Mouse (Mus musculus) induced T-regulatory cell, adult 2 months (primary cell): ENCODE data around the gene Draxin.
"Not testable (repeated sequence)": the region's sequence is repeated elsewhere in the genome, so short reads cannot be mapped to it uniquely, and the experiment has no call there.

Source experiments
- DNase-seq: peaks from one replicate; pipeline ENCODE4 v3.0.0-alpha.2; 2012; ENCODE audit warnings: low read depth

The Draxin gene

GRCm38 (mm10) chr4:148130561-148131413 is at the start of gene Draxin:
TSS of gene Draxin (minus strand) at chr4:148130698.
- DNase-seq, result no peak

GRCm38 (mm10) chr4:148177716-148178115 is 47.2 kb upstream of the Draxin start:
- no peak for DNase-seq

- DNase-seq, result not testable (repeated sequence)
Observed at GRCm38 (mm10) chr4:148176603-148177002, 46.1 kb upstream of the Draxin start.

- DNase-seq, result no peak
Observed at GRCm38 (mm10) chr4:148174495-148174862, 44.0 kb upstream of the Draxin start.

- DNase-seq, result no peak
Observed at GRCm38 (mm10) chr4:148173811-148174494, 43.5 kb upstream of the Draxin start.

GRCm38 (mm10) chr4:148171261-148171660 is 40.8 kb upstream of the Draxin start:
- DNase-seq, result no peak

- DNase-seq, result peak; percentile 79
Observed at GRCm38 (mm10) chr4:148170842-148171241, 40.3 kb upstream of the Draxin start.

- DNase-seq, result peak; percentile 36
Observed at GRCm38 (mm10) chr4:148169586-148169985, 39.1 kb upstream of the Draxin start.

- peak; percentile 85 for DNase-seq
Observed at GRCm38 (mm10) chr4:148168287-148168686, 37.8 kb upstream of the Draxin start.

- peak; percentile 84 for DNase-seq
Observed at GRCm38 (mm10) chr4:148166986-148167385, 36.5 kb upstream of the Draxin start.

GRCm38 (mm10) chr4:148166431-148166830 is 35.9 kb upstream of the Draxin start:
- no peak for DNase-seq

GRCm38 (mm10) chr4:148165551-148165950 is 35.1 kb upstream of the Draxin start:
- no peak for DNase-seq

GRCm38 (mm10) chr4:148164461-148164860 is 34.0 kb upstream of the Draxin start:
- DNase-seq, result no peak

- peak; percentile 80 for DNase-seq
Observed at GRCm38 (mm10) chr4:148164002-148164439, 33.5 kb upstream of the Draxin start.

- peak; percentile 74 for DNase-seq
Observed at GRCm38 (mm10) chr4:148160436-148161390, 30.2 kb upstream of the Draxin start, which contains the start of the genes Fbxo44 and Fbxo2. TSS of gene Fbxo44 (minus strand) at chr4:148160482. TSS of gene Fbxo2 (plus strand) at chr4:148160621.

GRCm38 (mm10) chr4:148159544-148160435 is 29.3 kb upstream of the Draxin start:
- peak; percentile 95 for DNase-seq

- DNase-seq, result no peak
Observed at GRCm38 (mm10) chr4:148158436-148159348, 28.2 kb upstream of the Draxin start.

- DNase-seq, result peak; percentile 82
Observed at GRCm38 (mm10) chr4:148154982-148155381, 24.5 kb upstream of the Draxin start.

- no peak for DNase-seq
Observed at GRCm38 (mm10) chr4:148154006-148154405, 23.5 kb upstream of the Draxin start.

- DNase-seq, result no peak
Observed at GRCm38 (mm10) chr4:148152547-148152946, 22.0 kb upstream of the Draxin start.
